27 mouse cellular contexts compared by ENCODE assay signal in genomic region chr10:91498543-91498942, GRCm38 (mm10).
A peak's percentile ranks its signal among the peaks of the same experiment; 100 is the strongest.
DNase-seq lines count a peak whose midpoint lies in the region; ATAC-seq and TF ChIP-seq lines count a peak whose summit lies in the region.
"Had no signal": no experiment of that assay in that cellular context is flagged by ENCODE, and none has a peak within 500 bp of the region (broad histone marks: within the 10 kb centered on the region; RNA-seq: fewer than 3 reads in every experiment).

No protein-coding gene starts in this region.

- no peaks in the 10 kb centered on the region for H3K27me3 ChIP-seq in heart, adult 2 months (ENCODE audit: control insufficient read depth, insufficient read depth, low read length)
- H3K27me3 ChIP-seq in heart, embryonic 12.5 days (replicated peaks): no peaks in the 10 kb centered on the region
- H3K27me3 ChIP-seq in kidney, embryonic 16.5 days (ENCODE audit: insufficient read depth, low read length): no peaks in the 10 kb centered on the region
- H3K27me3 ChIP-seq: embryonic facial prominence, embryonic 15.5 days; forebrain, embryonic 12.5 days; forebrain, embryonic 15.5 days; heart, embryonic 15.5 days had no signal

- no peaks in the 10 kb centered on the region for H3K4me1 ChIP-seq in heart, adult 2 months (ENCODE audit: control insufficient read depth, insufficient read depth, low read length)
- H3K4me1 ChIP-seq in heart, embryonic 12.5 days (replicated peaks): no peaks in the 10 kb centered on the region
- H3K4me1 ChIP-seq in kidney, embryonic 16.5 days (ENCODE audit: insufficient read depth, low read length): no peaks in the 10 kb centered on the region
- H3K4me1 ChIP-seq: embryonic facial prominence, embryonic 15.5 days; forebrain, embryonic 12.5 days; forebrain, embryonic 15.5 days; heart, embryonic 15.5 days had no signal

- no peaks in the 10 kb centered on the region for H3K9me3 ChIP-seq in heart, embryonic 12.5 days (replicated peaks)
- H3K9me3 ChIP-seq in kidney, embryonic 16.5 days (ENCODE audit: low read length): no peaks in the 10 kb centered on the region
- H3K9me3 ChIP-seq: embryonic facial prominence, embryonic 15.5 days; forebrain, embryonic 12.5 days; forebrain, embryonic 15.5 days; heart, embryonic 15.5 days had no signal

- peak in 1 of 2 experiments; percentile 11 for DNase-seq in heart, adult 2 months
- peak; percentile 35 for DNase-seq in kidney, adult 9 months
- peak; percentile 5 for DNase-seq in testis, postnatal 14 days (ENCODE audit: low spot score)
- no peak for DNase-seq in testis, postnatal 10 days (ENCODE audit: low spot score)
- DNase-seq in fat pad, adult 2 months (ENCODE audit: extremely low read depth, low read depth, low spot score): peak; percentile 5
- DNase-seq in layer of hippocampus, adult 11-12 months (ENCODE audit: low spot score): no peak
- DNase-seq: adrenal gland, adult 8-10 months; adrenal gland, postnatal 25 days; cerebellum, adult 11-12 months; cerebellum, adult 8-10 months; cerebellum, postnatal 10 days; cerebellum, postnatal 36 days; embryo, embryonic 11 days; gastrocnemius, postnatal 25 days; heart, postnatal 4 days had no signal

- no peak for ATAC-seq in heart, embryonic 12.5 days (ENCODE audit: insufficient number of reproducible peaks, low FRiP score)
- no peak for ATAC-seq in kidney, embryonic 16.5 days (ENCODE audit: low FRiP score, low TSS enrichment)
- ATAC-seq: activated CD4-positive, CD25-positive, alpha-beta regulatory T cell, adult 4 months; CD4-positive, CD25-positive, alpha-beta regulatory T cell, adult 4 months; forebrain, embryonic 15.5 days; hindbrain, postnatal 0 days; inflammation-experienced regulatory T-cells, adult 6 months had no signal

- no peaks in the 10 kb centered on the region for H3K79me2 ChIP-seq in heart, adult 2 months (replicated peaks; ENCODE audit: control insufficient read depth, insufficient read depth, low read length)

- TF ChIP-seq CTCF in heart, adult 2 months (IDR thresholded peaks at IDR 0.05): no peak

- no peak for TF ChIP-seq POLR2A in heart, adult 2 months (IDR thresholded peaks at IDR 0.05; ENCODE audit: insufficient read depth, low read depth, low read length)

- H3K36me3 ChIP-seq in heart, adult 2 months (ENCODE audit: control insufficient read depth, insufficient read depth, low read length): no peaks in the 10 kb centered on the region
- no peaks in the 10 kb centered on the region for H3K36me3 ChIP-seq in heart, embryonic 12.5 days
- H3K36me3 ChIP-seq in kidney, embryonic 16.5 days (ENCODE audit: insufficient read depth, low read length): no peaks in the 10 kb centered on the region
- H3K36me3 ChIP-seq: embryonic facial prominence, embryonic 15.5 days; forebrain, embryonic 12.5 days; forebrain, embryonic 15.5 days; heart, embryonic 15.5 days had no signal

- H3K4me2 ChIP-seq in heart, embryonic 12.5 days: no peak overlapping the region
- no peak overlapping the region for H3K4me2 ChIP-seq in kidney, embryonic 16.5 days (replicated peaks; ENCODE audit: low read depth, low read length)
- H3K4me2 ChIP-seq: embryonic facial prominence, embryonic 15.5 days; forebrain, embryonic 12.5 days; forebrain, embryonic 15.5 days; heart, embryonic 11.5 days; heart, embryonic 15.5 days; hindbrain, embryonic 14.5 days had no signal

- H3K9ac ChIP-seq in heart, adult 2 months (ENCODE audit: low read depth, low read length): no peak overlapping the region
- H3K9ac ChIP-seq in heart, embryonic 12.5 days: no peak overlapping the region
- H3K9ac ChIP-seq in kidney, embryonic 16.5 days (replicated peaks; ENCODE audit: low read length): no peak overlapping the region
- H3K9ac ChIP-seq: embryonic facial prominence, embryonic 15.5 days; forebrain, embryonic 12.5 days; forebrain, embryonic 15.5 days; heart, embryonic 15.5 days; hindbrain, embryonic 14.5 days had no signal

- no peak overlapping the region for H3K4me3 ChIP-seq in heart, adult 2 months
- no peak overlapping the region for H3K4me3 ChIP-seq in heart, embryonic 12.5 days
- no peak overlapping the region for H3K4me3 ChIP-seq in kidney, embryonic 16.5 days (ENCODE audit: low read length)
- H3K4me3 ChIP-seq: embryonic facial prominence, embryonic 15.5 days; forebrain, embryonic 12.5 days; forebrain, embryonic 15.5 days; heart, embryonic 15.5 days had no signal

- TF ChIP-seq EP300 in heart, adult 2 months (IDR thresholded peaks at IDR 0.05; ENCODE audit: insufficient read depth, low read depth, low read length): no peak

- peak overlapping the region; percentile 73 for H3K27ac ChIP-seq in heart, adult 2 months
- no peak overlapping the region for H3K27ac ChIP-seq in heart, embryonic 12.5 days (ENCODE audit: poor library complexity, severe bottlenecking)
- H3K27ac ChIP-seq in kidney, embryonic 16.5 days (ENCODE audit: low read length): no peak overlapping the region
- H3K27ac ChIP-seq: embryonic facial prominence, embryonic 15.5 days; forebrain, embryonic 12.5 days; forebrain, embryonic 15.5 days; heart, embryonic 15.5 days; hindbrain, embryonic 14.5 days; hindbrain, postnatal 0 days had no signal

- WGBS in heart, adult 2 months: 81% methylated on average over 4 of the region's 4 CpGs
- WGBS in heart, embryonic 12.5 days: 81% methylated on average over 4 of the region's 4 CpGs
- 80% methylated on average over 4 of the region's 4 CpGs for WGBS in kidney, embryonic 16.5 days

- intact Hi-C loops in heart, adult 2 months (cut with DNase I): no loop called here

Comparison
In these comparisons a context has a peak if more than half of its experiments do, and no peak if none do; other contexts are left out.
1. DNase-seq: peak in kidney, adult 9 months (single experiment), testis, postnatal 14 days (single experiment) and fat pad, adult 2 months (single experiment); none in testis, postnatal 10 days (single experiment) and layer of hippocampus, adult 11-12 months (single experiment).